Mouse (Mus musculus): ENCODE data around the gene Suds3.

The Suds3 gene

DNA sequence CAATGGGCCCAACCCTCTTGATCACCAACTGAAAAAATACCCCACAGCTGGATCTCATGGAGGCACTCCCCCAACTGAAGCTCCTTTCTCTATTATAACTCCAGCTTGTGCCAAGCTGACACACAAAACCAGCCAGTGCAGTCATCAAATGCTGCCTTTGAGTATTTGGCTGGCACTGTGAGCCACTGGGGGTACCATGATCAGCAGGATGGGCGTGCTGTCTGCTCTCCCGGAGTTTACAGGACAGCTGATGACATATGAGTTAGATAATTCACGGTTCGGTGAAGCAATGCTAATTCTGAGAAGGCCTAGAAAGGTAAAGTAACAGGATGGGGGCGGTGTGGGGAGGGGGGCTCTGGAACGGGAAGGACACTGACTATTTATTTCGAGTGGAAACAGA lies 66.0 kb downstream of the Suds3 start:
- in situ Hi-C loops (cut with MboI) = no loop called here

DNA sequence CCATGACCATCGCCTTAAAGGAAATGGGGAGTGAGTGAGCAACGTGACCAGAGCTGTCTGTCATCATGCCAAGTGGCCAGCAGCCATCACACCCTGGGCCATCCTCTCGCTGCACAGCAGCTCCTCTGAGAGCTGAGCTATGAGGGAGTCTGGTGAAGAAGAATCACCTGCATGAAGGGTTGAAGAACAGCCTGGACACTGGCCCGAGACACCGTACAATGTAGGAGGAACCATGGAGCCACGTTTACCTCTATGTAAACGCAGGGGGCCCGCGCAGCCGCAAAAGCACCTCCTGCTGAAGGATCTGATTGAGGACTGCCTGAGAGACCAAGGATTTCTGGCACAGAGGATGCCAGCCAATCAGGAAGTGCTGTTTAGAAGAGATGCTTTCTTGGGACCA lies 70.8 kb downstream of the Suds3 start:
- in situ Hi-C loops (cut with MboI) = no loop called here

DNA sequence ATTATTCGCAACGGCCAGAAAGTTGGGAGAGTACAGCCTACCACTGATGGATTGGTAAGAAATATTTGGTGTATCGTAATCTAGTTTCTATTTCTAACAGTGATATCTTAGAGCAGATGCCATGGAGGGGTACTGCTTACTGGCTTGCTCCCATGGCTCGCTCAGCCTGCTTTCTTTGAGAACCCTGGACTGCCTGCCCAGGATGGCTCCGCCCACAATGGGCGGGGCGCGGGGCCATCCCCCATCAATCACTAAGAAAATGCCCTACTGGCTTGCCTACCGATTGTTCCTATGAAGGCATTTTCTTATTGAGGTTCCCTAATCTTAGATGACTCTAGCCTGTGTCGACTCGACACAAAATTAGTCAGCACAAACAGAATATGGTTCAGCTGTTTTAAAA lies 73.3 kb downstream of the Suds3 start:
- in situ Hi-C loops (cut with MboI) = no loop called here

Data from mature B cell (primary cell).